Comparison of ENCODE assay signal across 8 mouse cellular contexts in the genomic region with DNA sequence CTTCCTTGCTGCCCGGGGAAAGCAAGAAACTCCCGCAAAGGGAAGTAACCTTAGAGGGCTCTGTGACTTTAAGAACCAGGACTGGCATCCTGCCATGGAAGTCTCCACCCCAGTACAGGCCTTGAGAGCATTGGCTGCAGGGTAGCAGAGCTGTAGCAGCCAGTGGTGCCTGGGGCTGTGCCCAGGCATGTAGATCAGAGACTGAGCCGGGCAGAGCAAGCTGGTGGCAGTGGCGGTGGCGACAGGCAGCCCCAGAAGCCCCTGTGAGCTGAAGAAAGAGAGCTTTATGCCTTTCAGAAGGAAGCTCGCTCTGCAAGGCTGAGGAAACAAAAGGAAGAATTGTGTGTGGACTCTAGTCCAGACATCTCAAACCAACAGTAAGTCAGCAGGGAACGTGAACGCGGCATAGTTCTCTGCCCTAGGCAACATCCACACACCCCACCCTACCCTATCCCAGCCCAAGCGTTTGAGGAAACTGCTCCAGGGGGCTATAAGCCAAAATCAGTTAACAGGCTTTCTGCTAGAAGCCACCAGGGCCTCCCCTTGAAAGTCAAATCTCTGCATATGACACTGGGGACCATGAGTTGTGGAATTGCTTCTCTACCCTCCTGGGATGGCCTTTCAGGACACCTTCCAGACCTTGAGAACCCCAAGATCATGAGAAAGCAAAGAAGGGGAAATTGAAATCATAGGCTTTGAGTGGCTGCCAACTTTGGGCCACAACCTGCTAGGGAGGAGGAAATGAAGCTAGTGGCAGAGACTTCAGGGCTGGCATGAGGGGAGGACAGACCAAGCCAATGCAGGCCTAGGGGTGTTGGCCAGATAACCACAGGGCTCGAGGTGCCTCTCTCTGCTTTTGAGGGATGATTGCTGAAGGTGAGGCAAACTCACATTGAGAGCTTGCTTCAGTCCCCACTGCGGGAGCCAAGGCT. TPM values are rescaled to one million over a fixed set of nuclear protein-coding genes. Genes with fewer than 3 reads are reported as not detected.
DNase-seq lines count a peak whose midpoint lies in the region; ATAC-seq and TF ChIP-seq lines count a peak whose summit lies in the region.

TSS of gene Dglucy (plus strand) at position 124 of the 932 bp plus-strand sequence.

- H3K36me3 ChIP-seq in embryonic facial prominence, embryonic 15.5 days = no peaks in the 10 kb centered on the region
- no peaks in the 10 kb centered on the region for H3K36me3 ChIP-seq in limb, embryonic 12.5 days
- H3K36me3 ChIP-seq in midbrain, postnatal 0 days (ENCODE audit: insufficient read depth, low read length) = no peaks in the 10 kb centered on the region
- no peaks in the 10 kb centered on the region for H3K36me3 ChIP-seq in splenic B cell, adult 2 months (ENCODE audit: control insufficient read depth, insufficient read depth, low read length, poor library complexity, severe bottlenecking)

- H3K27ac ChIP-seq in embryonic facial prominence, embryonic 15.5 days (replicated peaks) = peak within 1 kb of the TSS; percentile 88
- peak within 1 kb of the TSS; percentile 79 for H3K27ac ChIP-seq in limb, embryonic 12.5 days
- H3K27ac ChIP-seq in midbrain, postnatal 0 days (ENCODE audit: low read depth, low read length) = peak within 1 kb of the TSS; percentile 70

- peaks cover 42% of the 10 kb centered on the region for H3K4me1 ChIP-seq in embryonic facial prominence, embryonic 15.5 days
- peaks cover 12% of the 10 kb centered on the region for H3K4me1 ChIP-seq in limb, embryonic 12.5 days (replicated peaks)
- H3K4me1 ChIP-seq in midbrain, postnatal 0 days (ENCODE audit: insufficient read depth, low read length) = no peaks in the 10 kb centered on the region

- peak within 1 kb of the TSS; percentile 51 for H3K4me2 ChIP-seq in embryonic facial prominence, embryonic 15.5 days (replicated peaks)
- H3K4me2 ChIP-seq in limb, embryonic 12.5 days = peak within 1 kb of the TSS; percentile 35
- H3K4me2 ChIP-seq in midbrain, postnatal 0 days (ENCODE audit: low read depth, low read length, poor library complexity, severe bottlenecking) = peak within 1 kb of the TSS; percentile 26

- H3K9me3 ChIP-seq in embryonic facial prominence, embryonic 15.5 days (replicated peaks) = no peaks in the 10 kb centered on the region
- no peaks in the 10 kb centered on the region for H3K9me3 ChIP-seq in limb, embryonic 12.5 days
- H3K9me3 ChIP-seq in midbrain, postnatal 0 days (ENCODE audit: low read length) = no peaks in the 10 kb centered on the region

- 20% methylated on average over 12 of the region's 12 CpGs for WGBS in embryonic facial prominence, embryonic 15.5 days
- 62% methylated on average over 12 of the region's 12 CpGs for WGBS in limb, embryonic 12.5 days
- 32% methylated on average over 12 of the region's 12 CpGs for WGBS in midbrain, postnatal 0 days

- peak; percentile 87 for DNase-seq in retina, postnatal 1 day
- DNase-seq in retina, embryonic 14.5 days (ENCODE audit: low spot score) = no peak
- peak; percentile 95 to 96 for DNase-seq in heart, adult 9 months (ENCODE audit: low spot score in 2 of 2)
- DNase-seq in kidney, adult 9 months = peak; percentile 97
- DNase-seq in midbrain, postnatal 0 days (ENCODE audit: low spot score) = peak; percentile 97
- DNase-seq in splenic B cell, adult 2 months (ENCODE audit: low read depth, low spot score) = peak; percentile 70

- no peak for TF ChIP-seq CTCF in midbrain, postnatal 0 days (IDR thresholded peaks at IDR 0.05)

- H3K27me3 ChIP-seq in embryonic facial prominence, embryonic 15.5 days = no peaks in the 10 kb centered on the region
- H3K27me3 ChIP-seq in limb, embryonic 12.5 days = no peaks in the 10 kb centered on the region
- no peaks in the 10 kb centered on the region for H3K27me3 ChIP-seq in midbrain, postnatal 0 days (ENCODE audit: insufficient read depth, low read length)
- H3K27me3 ChIP-seq in splenic B cell, adult 2 months (ENCODE audit: control insufficient read depth, insufficient read depth, low read length, poor library complexity, severe bottlenecking) = no peaks in the 10 kb centered on the region

- H3K9ac ChIP-seq in embryonic facial prominence, embryonic 15.5 days = no peak within 1 kb of the TSS
- H3K9ac ChIP-seq in limb, embryonic 12.5 days (replicated peaks) = peak within 1 kb of the TSS; percentile 37; the same call in 1 of the 2 replicates
- H3K9ac ChIP-seq in midbrain, postnatal 0 days (replicated peaks; ENCODE audit: low read length, poor library complexity, severe bottlenecking) = peak within 1 kb of the TSS; percentile 25

- ATAC-seq in embryonic facial prominence, embryonic 15.5 days (ENCODE audit: insufficient number of reproducible peaks, low FRiP score, low TSS enrichment, low read depth) = peak; percentile 90
- peak; percentile 77; the same call in 1 of the 2 replicates for ATAC-seq in limb, embryonic 12.5 days (ENCODE audit: insufficient number of reproducible peaks, insufficient read depth, low FRiP score, low TSS enrichment, low read depth)
- peak; percentile 96 for ATAC-seq in midbrain, postnatal 0 days (ENCODE audit: low FRiP score)

- H3K4me3 ChIP-seq in embryonic facial prominence, embryonic 15.5 days (replicated peaks) = peak within 1 kb of the TSS; percentile 39
- peak within 1 kb of the TSS; percentile 15 for H3K4me3 ChIP-seq in limb, embryonic 12.5 days (replicated peaks)
- peak within 1 kb of the TSS; percentile 21; the same call in 1 of the 2 replicates for H3K4me3 ChIP-seq in midbrain, postnatal 0 days (ENCODE audit: low read depth, low read length)

RNA-seq across cellular contexts. Expression of gene Dglucy, which starts in this region (rescaled TPM):
- polyA plus RNA-seq in embryonic facial prominence, embryonic 15.5 days (2015; fragmentation: Nextera tagmentation; extraction: Ambion mirVana) = 2.6 and 5.2 TPM in 2 replicates
- polyA plus RNA-seq in limb, embryonic 12.5 days (2016; fragmentation: Nextera tagmentation; extraction: Ambion mirVana) = 0.99 and 1.5 TPM in 2 replicates
- total RNA-seq in midbrain, postnatal 0 days (2014; rRNA removed) = 3.6 and 5.4 TPM in 2 replicates
- 2.0 and 2.2 TPM in 2 replicates for polyA plus RNA-seq in midbrain, postnatal 0 days (2015; fragmentation: Nextera tagmentation; extraction: Ambion mirVana)
